Mouse (Mus musculus): ENCODE data around the gene P2rx5.

Gene P2rx5

GRCm38 (mm10) chr11:73175612-73176011 is 15.4 kb downstream of the P2rx5 start:
- DNase-seq (ENCODE audit: low read depth, low spot score) = no peak

GRCm38 (mm10) chr11:73176186-73176585 is 16.0 kb downstream of the P2rx5 start:
- DNase-seq (ENCODE audit: low read depth, low spot score) = no peak

- DNase-seq (ENCODE audit: low read depth, low spot score) = peak; percentile 100
Observed at GRCm38 (mm10) chr11:73176608-73177508, 16.6 kb downstream of the P2rx5 start, which contains the start of the genes Emc6 and Tax1bp3. Emc6 (minus strand) TSS chr11:73177037. Tax1bp3 (plus strand) TSS chr11:73177083.

GRCm38 (mm10) chr11:73177509-73177875 is 17.3 kb downstream of the P2rx5 start:
- DNase-seq (ENCODE audit: low read depth, low spot score) = no peak

GRCm38 (mm10) chr11:73177895-73178294 is 17.7 kb downstream of the P2rx5 start:
- peak; percentile 6 for DNase-seq (ENCODE audit: low read depth, low spot score)

- no peak for DNase-seq (ENCODE audit: low read depth, low spot score)
Observed at GRCm38 (mm10) chr11:73185872-73186615, 25.8 kb downstream of the P2rx5 start.

- DNase-seq (ENCODE audit: low read depth, low spot score) = no peak
Observed at GRCm38 (mm10) chr11:73187231-73187630, 27.0 kb downstream of the P2rx5 start.

- DNase-seq (ENCODE audit: low read depth, low spot score) = peak; percentile 91
Observed at GRCm38 (mm10) chr11:73193047-73193446, 32.8 kb downstream of the P2rx5 start.

- peak; percentile 60 for DNase-seq (ENCODE audit: low read depth, low spot score)
Observed at GRCm38 (mm10) chr11:73194444-73194843, 34.2 kb downstream of the P2rx5 start.

- no peak for DNase-seq (ENCODE audit: low read depth, low spot score)
Observed at GRCm38 (mm10) chr11:73198190-73198589, 38.0 kb downstream of the P2rx5 start.

- DNase-seq (ENCODE audit: low read depth, low spot score) = peak; percentile 97
Observed at GRCm38 (mm10) chr11:73198603-73199229, 38.5 kb downstream of the P2rx5 start, which contains the start of gene Ctns. Ctns (minus strand) TSS chr11:73199042.

GRCm38 (mm10) chr11:73199230-73199712 is 39.0 kb downstream of the P2rx5 start, which contains the start of gene Shpk:
Shpk (plus strand) TSS chr11:73199460.
- peak; percentile 98 for DNase-seq (ENCODE audit: low read depth, low spot score)

- DNase-seq (ENCODE audit: low read depth, low spot score) = peak; percentile 21
Observed at GRCm38 (mm10) chr11:73199879-73200278, 39.7 kb downstream of the P2rx5 start.

GRCm38 (mm10) chr11:73201021-73201420 is 40.8 kb downstream of the P2rx5 start:
- no peak for DNase-seq (ENCODE audit: low read depth, low spot score)

- DNase-seq (ENCODE audit: low read depth, low spot score) = peak; percentile 53
Observed at GRCm38 (mm10) chr11:73201597-73201996, 41.4 kb downstream of the P2rx5 start.

GRCm38 (mm10) chr11:73203895-73204294 is 43.7 kb downstream of the P2rx5 start:
- no peak for DNase-seq (ENCODE audit: low read depth, low spot score)

- no peak for DNase-seq (ENCODE audit: low read depth, low spot score)
Observed at GRCm38 (mm10) chr11:73205194-73205593, 45.0 kb downstream of the P2rx5 start.

- DNase-seq (ENCODE audit: low read depth, low spot score) = no peak
Observed at GRCm38 (mm10) chr11:73207621-73208020, 47.4 kb downstream of the P2rx5 start.

GRCm38 (mm10) chr11:73213956-73214355 is 53.7 kb downstream of the P2rx5 start:
- DNase-seq (ENCODE audit: low read depth, low spot score) = no peak

GRCm38 (mm10) chr11:73219671-73220070 is 59.5 kb downstream of the P2rx5 start:
- no peak for DNase-seq (ENCODE audit: low read depth, low spot score)

- DNase-seq (ENCODE audit: low read depth, low spot score) = peak; percentile 9
Observed at GRCm38 (mm10) chr11:73220651-73221050, 60.4 kb downstream of the P2rx5 start.

Data from brain, adult 2 months (tissue).